Mouse (Mus musculus) limb, embryonic 15.5 days (tissue): ENCODE results near the gene Borcs5. TPM values are rescaled to one million over a fixed set of nuclear protein-coding genes. Genes with fewer than 3 reads are reported as not detected.

Experiments
- ATAC-seq: fragments of 200-750 bp; cut with Nextera tagmentation; 2 replicates; pipeline ENCODE4 v1.8.0; 2017; ENCODE audit warnings: low read depth, moderate TSS enrichment; ENCODE audit not compliant: insufficient number of reproducible peaks, low FRiP score, low TSS enrichment
- H3K27ac ChIP-seq: fragments of 300-500 bp; sonication (generic); 2 replicates; pipeline ENCODE4 v1.5.1; 2015; ENCODE audit warnings: moderate library complexity, mild to moderate bottlenecking, inconsistent platforms
- H3K27me3 ChIP-seq: fragments of 300-500 bp; sonication (generic); 2 replicates; pipeline ENCODE4 v1.6.1; 2015; ENCODE audit warnings: inconsistent platforms
- H3K36me3 ChIP-seq: fragments of 300-500 bp; sonication (generic); 2 replicates; pipeline ENCODE4 v1.6.1; 2015; ENCODE audit warnings: inconsistent platforms
- H3K4me1 ChIP-seq: fragments of 300-500 bp; sonication (generic); 2 replicates; pipeline ENCODE4 v1.6.1; 2015; ENCODE audit warnings: inconsistent platforms
- H3K4me2 ChIP-seq: fragments of 300-500 bp; sonication (generic); 2 replicates; pipeline ENCODE4 v1.6.1; 2015; ENCODE audit warnings: mild to moderate bottlenecking, inconsistent platforms
- H3K4me3 ChIP-seq: fragments of 300-500 bp; sonication (generic); 2 replicates; pipeline ENCODE4 v1.5.1; 2015; ENCODE audit warnings: mild to moderate bottlenecking, inconsistent platforms
- H3K9ac ChIP-seq: fragments of 300-500 bp; sonication (generic); 2 replicates; pipeline ENCODE4 v1.6.1; 2015; ENCODE audit warnings: inconsistent platforms
- H3K9me3 ChIP-seq: fragments of 300-500 bp; sonication (generic); 2 replicates; pipeline ENCODE4 v1.6.1; 2016; ENCODE audit warnings: inconsistent platforms
- WGBS: fragments of 180-500 bp; shearing (Covaris S2); methylation state at CpG from one replicate; pipeline ENCODE4 v1.1.7; 2015; 5-methylcytosine and 5-hydroxymethylcytosine counted together
- polyA plus RNA-seq: library from polyadenylated mRNA; unstranded; fragments of >200 nt; fragmentation: Nextera tagmentation; extraction: Ambion mirVana; gene quantifications from 2 replicates; pipeline ENCODE4 v1.2.1, GENCODE M21; 2015

Gene Borcs5
- 20.9 and 21.0 TPM in 2 replicates for polyA plus RNA-seq

DNA sequence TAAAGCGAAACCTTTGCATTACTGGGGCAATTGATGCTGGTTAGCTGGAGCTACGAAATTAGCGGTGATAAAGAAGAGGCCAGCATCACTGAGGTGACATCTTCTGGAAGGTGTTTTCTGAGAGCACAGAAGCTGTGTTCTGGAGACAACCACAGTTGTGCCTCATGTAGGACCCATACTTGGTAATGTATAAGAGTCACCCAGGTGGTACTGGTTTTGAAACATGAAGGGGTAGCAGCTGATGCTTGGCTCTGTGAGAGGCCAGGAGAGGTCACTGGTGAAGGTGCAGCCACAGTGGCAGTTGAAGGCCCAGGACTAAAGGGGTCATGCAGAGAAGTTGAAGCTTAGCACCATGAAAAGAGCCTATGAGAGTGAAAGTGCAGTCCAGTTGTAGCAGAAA is at the start of gene Borcs5:
Borcs5 (plus strand) TSS at position 301 of the 400 bp plus-strand sequence.
- 88% methylated on average over 3 of the region's 3 CpGs for WGBS
- no peaks in the 10 kb centered on the region for H3K36me3 ChIP-seq
- no peak within 1 kb of the TSS for H3K4me3 ChIP-seq
- H3K9ac ChIP-seq, result no peak within 1 kb of the TSS
- ATAC-seq, result no peak
- no peak within 1 kb of the TSS for H3K27ac ChIP-seq
- H3K4me2 ChIP-seq, result no peak within 1 kb of the TSS
- no peaks in the 10 kb centered on the region for H3K9me3 ChIP-seq
- no peaks in the 10 kb centered on the region for H3K27me3 ChIP-seq
- H3K4me1 ChIP-seq, result peaks cover 12% of the 10 kb centered on the region; the same call in 1 of the 2 replicates

DNA sequence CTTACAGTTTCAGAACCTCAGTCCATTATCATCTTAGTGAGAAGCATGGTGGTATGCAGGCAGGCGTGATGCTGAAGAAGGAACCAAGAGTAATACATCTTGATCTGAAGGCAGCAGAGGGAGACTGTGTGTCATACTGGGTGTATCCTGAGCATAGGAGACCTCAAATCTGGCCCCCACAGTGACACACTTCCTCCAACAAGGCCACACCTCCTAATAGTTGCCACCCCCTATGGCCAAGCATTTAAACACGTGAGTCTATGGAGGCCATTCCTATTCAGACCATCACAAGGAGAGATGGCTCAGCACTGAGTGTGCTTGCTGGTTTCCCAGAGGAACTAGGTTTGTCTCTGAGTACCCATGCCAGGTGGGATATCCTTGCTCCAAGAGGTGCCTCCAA is 47.7 kb upstream of the Borcs5 start:
- Histone ChIP-seq H3K36me3 (no peaks in the 10 kb centered on the region), H3K4me3 (no peak overlapping the region), H3K9me3 (no peaks in the 10 kb centered on the region), H3K9ac (no peak overlapping the region), H3K4me1 (no peaks in the 10 kb centered on the region), H3K27ac (no peak overlapping the region), H3K27me3 (no peaks in the 10 kb centered on the region), H3K4me2 (no peak overlapping the region)
- no peak for ATAC-seq
- WGBS, result 76% methylated on average over 2 of the region's 2 CpGs

DNA sequence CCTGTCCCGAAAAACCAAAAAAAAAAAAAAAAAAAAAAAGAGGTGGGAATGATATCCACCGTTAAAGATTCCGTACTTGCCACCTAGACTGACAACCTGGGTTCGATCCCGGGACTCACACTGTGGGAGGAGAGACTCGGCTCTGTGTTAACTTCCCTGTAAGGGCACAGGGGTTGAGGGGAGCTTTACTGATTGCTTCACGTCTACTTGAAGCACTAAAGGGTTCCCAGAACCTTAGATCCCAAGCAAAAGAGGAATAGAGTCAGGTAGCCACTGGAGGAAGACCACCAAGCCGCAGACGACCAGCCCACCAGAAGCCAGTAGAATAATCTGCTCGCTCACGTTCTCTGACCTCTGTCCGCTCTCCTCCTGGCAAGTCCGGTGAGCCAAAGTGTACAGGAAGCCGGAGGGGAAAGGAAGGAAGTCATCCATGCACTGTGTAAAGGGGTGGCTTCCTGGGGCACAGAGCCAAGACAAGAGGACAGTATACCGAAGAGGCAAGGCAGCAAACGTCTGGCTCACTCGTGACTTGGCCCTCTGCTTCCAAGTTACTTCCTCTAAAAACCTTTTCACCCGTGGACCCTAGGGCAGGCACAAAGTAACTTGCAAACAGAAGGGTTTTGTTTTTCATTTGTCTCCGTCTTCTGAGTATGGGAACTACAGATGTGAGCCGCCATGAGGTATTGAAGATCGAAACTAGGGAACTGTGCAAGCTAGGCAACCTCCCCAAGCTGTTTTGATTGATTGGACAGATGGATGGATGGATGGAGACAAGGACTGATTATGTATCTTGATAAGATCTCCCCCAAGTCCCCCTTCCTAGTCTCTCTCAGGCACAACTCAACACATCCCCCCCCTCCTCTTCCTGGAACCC is 44.5 kb upstream of the Borcs5 start:
- no peak for ATAC-seq
- no peak overlapping the region for H3K4me2 ChIP-seq
- H3K9ac ChIP-seq, result no peak overlapping the region
- H3K4me1 ChIP-seq, result no peaks in the 10 kb centered on the region
- no peak overlapping the region for H3K4me3 ChIP-seq
- no peak overlapping the region for H3K27ac ChIP-seq
- no peaks in the 10 kb centered on the region for H3K9me3 ChIP-seq
- 78% methylated on average over 21 of the region's 21 CpGs for WGBS
- no peaks in the 10 kb centered on the region for H3K27me3 ChIP-seq
- H3K36me3 ChIP-seq, result no peaks in the 10 kb centered on the region

DNA sequence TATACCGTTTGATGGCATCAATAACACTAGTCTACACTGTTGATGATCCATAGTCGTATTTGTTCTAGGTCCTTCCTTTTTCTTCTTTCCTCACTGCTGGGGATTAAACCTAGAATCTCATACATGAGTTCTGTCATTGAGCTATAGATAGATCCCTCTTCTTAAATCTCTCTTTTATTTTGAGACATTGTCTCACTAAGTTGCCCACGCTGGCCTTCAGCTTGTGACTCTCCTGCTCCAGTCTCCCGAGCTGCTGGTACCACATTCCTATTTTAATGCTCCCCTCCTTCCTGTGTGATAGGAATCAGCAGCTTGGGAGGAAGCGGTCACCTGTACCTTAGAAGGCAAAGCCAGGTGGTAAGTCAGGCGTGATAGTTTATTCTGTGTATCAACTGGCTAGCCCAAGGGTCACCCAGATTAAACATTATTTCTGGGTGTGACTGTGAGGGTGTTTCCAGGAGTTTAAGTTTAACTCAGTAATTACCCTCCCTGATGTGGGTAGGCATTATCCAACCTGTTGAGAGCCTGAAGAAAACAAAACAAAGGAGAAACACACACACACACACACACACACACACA is 41.6 kb upstream of the Borcs5 start:
- no peaks in the 10 kb centered on the region for H3K27me3 ChIP-seq
- 81% methylated on average over 6 of the region's 6 CpGs for WGBS
- ATAC-seq, result no peak
- peaks cover 7% of the 10 kb centered on the region for H3K4me1 ChIP-seq
- no peak overlapping the region for H3K9ac ChIP-seq
- no peak overlapping the region for H3K4me2 ChIP-seq
- no peak overlapping the region for H3K4me3 ChIP-seq
- no peaks in the 10 kb centered on the region for H3K36me3 ChIP-seq
- no peak overlapping the region for H3K27ac ChIP-seq
- H3K9me3 ChIP-seq, result no peaks in the 10 kb centered on the region

DNA sequence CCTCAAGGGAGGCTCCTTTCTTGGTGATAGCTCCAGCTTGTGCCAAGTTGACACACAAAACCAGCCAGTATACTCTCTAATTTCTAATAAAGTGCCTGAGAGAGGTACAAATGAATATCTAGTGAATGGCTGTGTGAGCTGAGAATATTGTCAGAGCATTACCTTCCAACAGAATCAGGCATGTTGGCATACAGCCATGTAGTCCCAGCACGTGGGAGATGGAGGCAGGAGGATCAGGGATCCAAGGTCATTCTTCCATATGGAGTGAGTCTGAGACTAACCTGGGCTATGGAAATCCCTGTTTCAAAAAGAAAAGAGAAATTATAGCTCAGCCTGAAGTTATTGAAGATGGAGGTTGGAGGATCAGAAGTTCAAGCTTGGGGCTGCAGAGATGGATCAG is 40.1 kb upstream of the Borcs5 start:
- H3K9me3 ChIP-seq, result no peaks in the 10 kb centered on the region
- no peak overlapping the region for H3K9ac ChIP-seq
- no peak overlapping the region for H3K27ac ChIP-seq
- peaks cover 7% of the 10 kb centered on the region for H3K4me1 ChIP-seq
- H3K4me3 ChIP-seq, result no peak overlapping the region
- H3K27me3 ChIP-seq, result no peaks in the 10 kb centered on the region
- no peak for ATAC-seq
- H3K4me2 ChIP-seq, result no peak overlapping the region
- 30% methylated on average over 1 of the region's 1 CpGs for WGBS
- no peaks in the 10 kb centered on the region for H3K36me3 ChIP-seq

DNA sequence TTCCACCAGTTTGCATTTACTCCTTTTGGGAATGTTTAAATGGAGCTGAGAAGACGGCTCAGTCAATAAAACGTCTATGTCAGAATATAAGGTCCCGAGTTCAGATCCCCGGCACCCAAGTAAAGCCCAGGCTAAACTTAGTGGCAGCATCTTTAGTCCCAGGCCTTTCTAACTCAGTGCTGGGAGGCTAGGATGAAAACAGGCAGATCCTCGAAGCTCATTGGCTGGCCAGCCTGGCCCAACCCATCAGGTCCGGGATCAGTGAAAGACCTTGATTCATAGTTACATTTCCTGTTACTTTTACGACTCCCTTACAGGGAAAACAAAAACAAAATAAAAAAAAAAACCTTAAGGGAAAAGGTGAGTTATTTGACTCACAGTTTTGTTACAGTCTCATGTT is 38.2 kb upstream of the Borcs5 start:
- H3K9me3 ChIP-seq, result no peaks in the 10 kb centered on the region
- no peak overlapping the region for H3K9ac ChIP-seq
- ATAC-seq, result no peak
- H3K27me3 ChIP-seq, result no peaks in the 10 kb centered on the region
- peak overlapping the region; percentile 72 for H3K27ac ChIP-seq
- no peaks in the 10 kb centered on the region for H3K36me3 ChIP-seq
- H3K4me2 ChIP-seq, result no peak overlapping the region
- H3K4me3 ChIP-seq, result no peak overlapping the region
- peaks cover 8% of the 10 kb centered on the region for H3K4me1 ChIP-seq
- WGBS, result 50% methylated on average over 7 of the region's 7 CpGs

DNA sequence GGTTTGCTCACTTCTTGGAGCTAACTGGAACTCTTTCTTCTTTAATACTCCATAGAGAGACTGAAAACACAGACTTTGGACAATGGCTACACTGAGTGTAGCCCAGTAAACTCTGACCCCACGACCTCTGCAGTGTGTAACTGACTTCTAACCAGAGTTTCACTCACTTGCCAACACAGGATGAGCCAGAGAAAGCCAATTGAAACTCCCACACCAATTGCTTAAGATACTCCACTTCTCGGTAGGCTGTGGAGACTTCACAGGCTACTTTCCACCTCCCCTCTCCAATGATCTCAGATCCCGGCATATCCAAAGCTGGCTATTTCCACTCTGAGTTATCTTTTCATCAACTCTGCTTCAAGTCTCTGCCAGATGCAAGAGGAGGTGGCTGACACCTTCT is 37.5 kb upstream of the Borcs5 start:
- Histone ChIP-seq H3K27ac (peak overlapping the region; percentile 72), H3K27me3 (no peaks in the 10 kb centered on the region), H3K36me3 (no peaks in the 10 kb centered on the region), H3K4me1 (peaks cover 15% of the 10 kb centered on the region), H3K4me3 (no peak overlapping the region), H3K9me3 (no peaks in the 10 kb centered on the region), H3K4me2 (no peak overlapping the region), H3K9ac (no peak overlapping the region)
- WGBS, result 21% methylated on average over 3 of the region's 3 CpGs
- peak; percentile 35; the same call in 1 of the 2 replicates for ATAC-seq

DNA sequence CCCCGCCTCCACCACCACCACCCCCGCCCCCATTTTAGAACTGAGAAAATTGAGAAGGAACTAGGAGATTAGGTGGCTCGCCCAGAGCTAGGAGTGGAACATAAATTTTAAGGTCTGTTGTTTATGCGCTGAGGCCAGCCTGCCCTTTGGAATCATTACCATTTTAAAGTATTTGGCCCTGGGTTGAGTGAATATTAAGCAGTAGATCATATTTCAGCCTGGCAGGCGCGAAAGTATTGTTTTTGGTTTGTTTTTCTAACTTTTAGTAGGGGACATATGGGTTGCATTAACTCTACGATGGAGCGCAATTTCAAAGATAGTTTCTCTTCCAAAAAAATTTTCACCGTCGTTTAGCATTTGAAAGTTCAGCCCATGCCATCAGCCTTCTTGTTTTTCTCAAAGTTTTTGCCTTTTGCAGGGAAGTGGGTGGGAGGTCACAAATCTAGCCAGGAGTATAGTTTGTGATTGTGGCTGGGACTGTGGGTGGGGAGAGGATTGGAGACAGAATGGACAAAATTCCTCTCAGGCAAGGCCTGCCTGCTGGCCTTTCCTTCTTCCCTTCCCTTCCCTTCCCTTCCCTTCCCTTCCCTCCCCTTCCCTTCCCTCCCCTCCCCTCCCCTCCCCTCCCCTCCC is 36.8 kb upstream of the Borcs5 start:
- H3K4me1 ChIP-seq, result peaks cover 22% of the 10 kb centered on the region
- no peak overlapping the region for H3K4me2 ChIP-seq
- peak overlapping the region; percentile 75; the same call in 1 of the 2 replicates for H3K27ac ChIP-seq
- H3K9me3 ChIP-seq, result no peaks in the 10 kb centered on the region
- H3K9ac ChIP-seq, result no peak overlapping the region
- H3K27me3 ChIP-seq, result no peaks in the 10 kb centered on the region
- H3K4me3 ChIP-seq, result no peak overlapping the region
- peak; percentile 82 for ATAC-seq
- no peaks in the 10 kb centered on the region for H3K36me3 ChIP-seq
- WGBS, result 15% methylated on average over 10 of the region's 10 CpGs

DNA sequence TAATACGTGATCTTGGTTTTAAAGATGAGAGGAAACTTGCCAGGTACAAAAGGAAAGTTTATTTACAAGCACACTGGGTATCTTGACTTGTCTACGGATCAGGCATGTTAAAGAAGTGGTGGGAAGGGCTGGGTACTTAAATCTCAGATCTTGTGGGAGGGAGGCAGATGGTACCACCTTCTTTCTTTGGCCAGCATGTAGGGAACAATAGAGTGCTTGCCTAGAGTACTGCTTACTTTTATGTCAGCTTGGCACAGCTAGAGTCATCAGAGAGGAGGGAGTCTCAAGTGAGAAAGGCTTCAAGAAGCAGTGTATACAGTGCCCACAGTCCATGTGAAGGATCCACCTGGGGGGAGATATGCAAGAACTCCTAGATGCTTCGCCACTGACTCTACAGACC is 34.1 kb upstream of the Borcs5 start:
- Histone ChIP-seq H3K4me1 (peaks cover 24% of the 10 kb centered on the region), H3K4me2 (no peak overlapping the region), H3K9ac (no peak overlapping the region), H3K27ac (no peak overlapping the region), H3K4me3 (no peak overlapping the region), H3K36me3 (no peaks in the 10 kb centered on the region), H3K27me3 (no peaks in the 10 kb centered on the region), H3K9me3 (no peaks in the 10 kb centered on the region)
- no peak for ATAC-seq
- WGBS, result 93% methylated on average over 3 of the region's 3 CpGs

DNA sequence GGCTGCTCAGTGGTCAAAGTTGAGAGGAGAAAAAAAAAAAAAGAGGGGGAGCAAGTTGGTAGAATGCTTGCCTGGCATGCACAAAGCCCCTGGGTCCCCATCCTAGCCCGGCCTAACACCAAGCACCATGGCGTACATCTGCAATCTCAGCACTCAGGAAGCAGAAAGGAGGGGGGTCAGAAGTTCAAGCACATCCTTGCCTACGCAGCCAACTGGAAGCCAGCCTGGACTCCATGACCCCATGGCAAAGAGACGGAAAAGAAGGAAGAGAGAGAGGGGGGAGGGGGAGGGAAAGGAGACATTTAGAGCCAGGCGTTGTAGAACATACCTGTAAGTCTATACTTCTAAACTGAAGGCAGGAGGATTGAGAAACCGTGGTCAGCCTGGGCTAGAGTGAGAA is 32.8 kb upstream of the Borcs5 start:
- Histone ChIP-seq H3K9ac (no peak overlapping the region), H3K4me2 (no peak overlapping the region), H3K4me3 (no peak overlapping the region), H3K27me3 (no peaks in the 10 kb centered on the region), H3K36me3 (no peaks in the 10 kb centered on the region), H3K27ac (peak overlapping the region; percentile 63), H3K9me3 (no peaks in the 10 kb centered on the region), H3K4me1 (peaks cover 22% of the 10 kb centered on the region)
- 53% methylated on average over 6 of the region's 6 CpGs for WGBS
- no peak for ATAC-seq

DNA sequence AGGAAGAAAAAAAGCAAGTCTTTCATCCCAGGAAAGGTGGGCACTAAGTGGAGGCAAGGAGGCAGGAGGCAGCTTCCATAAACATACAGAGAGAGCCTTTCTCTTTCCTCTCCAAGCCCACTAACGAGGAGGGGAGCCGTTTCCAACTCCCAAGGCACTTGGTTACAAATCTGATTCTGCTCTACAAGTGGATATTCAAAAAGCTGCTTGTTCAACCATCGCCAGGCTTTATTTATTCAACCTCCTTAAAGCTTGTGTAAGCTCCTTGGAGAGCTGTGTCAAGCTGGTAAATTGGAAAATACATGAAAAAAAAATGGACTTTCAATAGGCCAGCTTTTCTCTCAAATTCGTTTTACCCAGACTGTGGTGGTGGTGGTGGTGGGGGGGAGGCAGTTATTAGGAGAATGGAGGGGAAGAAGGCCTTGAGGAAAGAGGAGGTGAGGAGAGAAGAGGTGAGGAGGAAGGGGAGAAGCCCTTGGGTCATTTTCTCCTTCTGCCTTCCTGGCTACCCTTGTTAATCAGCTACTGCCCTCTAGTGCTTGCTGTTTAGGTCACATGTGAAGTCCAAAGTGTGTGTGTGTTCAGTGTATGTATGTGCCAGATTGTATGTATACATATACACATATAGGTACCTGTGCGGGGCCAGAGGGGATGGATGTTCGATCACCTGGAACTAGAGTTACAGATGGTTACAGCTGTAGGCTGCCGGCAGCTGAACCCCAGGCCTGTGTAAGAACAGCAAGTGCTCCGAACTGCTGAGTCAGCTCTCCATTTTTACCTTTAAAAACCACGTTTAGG is 32.2 kb upstream of the Borcs5 start:
- H3K36me3 ChIP-seq, result no peaks in the 10 kb centered on the region
- H3K27me3 ChIP-seq, result no peaks in the 10 kb centered on the region
- no peak overlapping the region for H3K9ac ChIP-seq
- H3K4me1 ChIP-seq, result peaks cover 17% of the 10 kb centered on the region
- no peaks in the 10 kb centered on the region for H3K9me3 ChIP-seq
- no peak overlapping the region for H3K4me2 ChIP-seq
- no peak overlapping the region for H3K4me3 ChIP-seq
- ATAC-seq, result no peak
- peak overlapping the region; percentile 63 for H3K27ac ChIP-seq
- WGBS, result 51% methylated on average over 9 of the region's 9 CpGs
